Mouse (Mus musculus) heart, postnatal 0 days (tissue): ENCODE measurements at regions not wholly inside any gene's neighbourhood (a gene's known extent, or its start where the extent isn't known, plus 50 kb on each side); places are given as distances from the start of the nearest gene placed in this dataset.

Experiments
- ATAC-seq: fragments of 200-750 bp; cut with Nextera tagmentation; 2 replicates; pipeline ENCODE4 v1.8.0; 2017; ENCODE audit warnings: low read depth, moderate number of reproducible peaks, moderate library complexity; ENCODE audit not compliant: insufficient read depth
- DNase-seq: peaks from one replicate; pipeline ENCODE4 v3.0.0-alpha.2; 2016; ENCODE audit warnings: low spot score
- H3K27ac ChIP-seq: fragments of 300-500 bp; sonication (generic); 2 replicates; pipeline ENCODE4 v1.5.1; 2014; ENCODE audit warnings: low read depth, mild to moderate bottlenecking
- H3K27me3 ChIP-seq: fragments of 300-500 bp; sonication (generic); 2 replicates; pipeline ENCODE4 v1.6.1; 2014; ENCODE audit warnings: low read length, mixed read lengths; ENCODE audit not compliant: control insufficient read depth, insufficient read depth
- H3K36me3 ChIP-seq: fragments of 300-500 bp; sonication (generic); replicated peaks from 2 replicates; pipeline ENCODE4 v1.6.1; 2014; ENCODE audit warnings: low read length, mixed read lengths; ENCODE audit not compliant: control insufficient read depth, insufficient read depth
- H3K4me1 ChIP-seq: fragments of 300-500 bp; sonication (generic); 2 replicates; pipeline ENCODE4 v1.6.1; 2014; ENCODE audit warnings: antibody characterized with exemption; ENCODE audit not compliant: control insufficient read depth, insufficient read depth
- H3K4me2 ChIP-seq: fragments of 300-500 bp; sonication (generic); 2 replicates; pipeline ENCODE4 v1.6.1; 2014; ENCODE audit warnings: low read depth, mild to moderate bottlenecking, low read length, moderate library complexity
- H3K4me3 ChIP-seq: fragments of 300-500 bp; sonication (generic); 2 replicates; pipeline ENCODE4 v1.5.1; 2014; ENCODE audit warnings: low read depth, low read length
- H3K9ac ChIP-seq: fragments of 300-500 bp; sonication (generic); replicated peaks from 2 replicates; pipeline ENCODE4 v1.6.1; 2014; ENCODE audit warnings: low read depth, low read length, mixed read lengths
- H3K9me3 ChIP-seq: fragments of 300-500 bp; sonication (generic); replicated peaks from 2 replicates; pipeline ENCODE4 v1.6.1; 2016; ENCODE audit warnings: low read length; ENCODE audit not compliant: control insufficient read depth
- CTCF ChIP-seq: IDR thresholded peaks from 2 replicates; pipeline ENCODE4 v1.5.1; 2016; ENCODE audit warnings: antibody characterized with exemption, control low read depth, low read depth
- EP300 ChIP-seq: IDR thresholded peaks from 2 replicates; pipeline ENCODE4 v1.6.1; 2016; ENCODE audit warnings: antibody characterized with exemption, low read depth
- WGBS: fragments of 180-500 bp; shearing (Covaris S2); extraction: QIAGEN DNeasy Blood & Tissue Kit; methylation state at CpG from one replicate; pipeline ENCODE4 v1.1.7; 2014; 5-methylcytosine and 5-hydroxymethylcytosine counted together

DNA sequence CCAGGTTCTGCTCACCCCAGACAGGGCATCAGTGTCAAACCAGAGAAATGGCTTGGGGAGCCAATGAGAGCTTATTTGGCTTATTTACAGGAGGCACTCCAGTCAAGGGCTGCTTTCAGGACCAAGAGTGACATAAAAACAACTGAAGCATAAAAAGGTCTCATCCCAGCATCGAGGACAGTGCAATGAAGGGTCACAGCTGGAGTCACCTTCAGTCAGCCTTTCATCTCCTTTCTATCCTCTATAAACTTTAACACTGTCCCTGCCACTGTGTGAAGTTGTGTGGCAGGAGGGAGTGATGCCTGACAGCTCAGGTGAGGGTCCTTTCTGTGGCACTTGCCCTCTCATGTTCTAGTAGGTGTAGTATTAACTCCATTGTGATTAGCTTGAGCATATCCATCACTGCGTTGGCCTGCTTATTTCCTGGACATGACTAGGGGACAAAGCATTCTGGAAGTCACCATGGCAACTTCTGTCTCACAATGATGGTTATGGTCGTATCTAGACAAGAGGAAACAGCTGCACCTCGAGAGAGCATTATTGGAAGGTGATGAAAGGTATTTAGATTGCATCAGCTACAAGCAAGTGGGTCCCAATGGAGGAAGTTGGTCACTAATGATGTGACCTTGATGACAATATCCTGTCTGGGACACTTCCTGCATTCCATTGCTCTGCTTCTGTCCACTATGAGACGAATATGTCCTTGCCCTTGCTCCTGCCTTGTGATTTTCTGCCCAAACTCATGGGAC, 87.8 kb upstream of the Enpp6 start:
- Histone ChIP-seq H3K27ac (no peak overlapping the region), H3K4me3 (no peak overlapping the region), H3K27me3 (no peaks in the 10 kb centered on the region), H3K4me2 (no peak overlapping the region), H3K4me1 (0 out of 2 replicates have a peak, but pooled peaks cover 2% of the 10 kb centered on the region), H3K36me3 (no peaks in the 10 kb centered on the region), H3K9me3 (no peaks in the 10 kb centered on the region), H3K9ac (no peak overlapping the region)
- peak; percentile 51 for DNase-seq
- ATAC-seq: peak; percentile 85
- WGBS: 21% methylated on average over 5 of the region's 5 CpGs
- TF ChIP-seq CTCF: no peak
- peak; percentile 90 for TF ChIP-seq EP300

DNA sequence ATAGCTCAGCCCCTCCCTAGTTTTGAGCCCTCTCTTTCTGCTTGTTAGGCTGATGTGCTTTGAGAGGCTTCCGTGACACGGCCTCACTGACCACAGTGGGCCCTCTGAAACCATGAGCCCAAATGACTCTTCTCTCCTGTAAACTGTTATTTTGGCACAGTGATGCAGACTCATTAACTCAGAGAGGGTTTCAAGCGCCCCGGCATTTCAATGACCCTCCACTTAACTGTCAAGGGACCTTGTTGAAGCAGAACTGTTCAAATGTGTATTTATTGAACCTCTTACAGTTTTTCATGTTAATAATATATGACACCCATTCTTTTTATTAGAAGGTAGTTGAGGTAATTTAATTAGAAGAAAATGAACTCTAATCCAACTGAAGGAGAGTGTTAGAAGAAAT, 85.9 kb upstream of the Enpp6 start:
- ATAC-seq: no peak
- no peak for DNase-seq
- 85% methylated on average over 4 of the region's 4 CpGs for WGBS

DNA sequence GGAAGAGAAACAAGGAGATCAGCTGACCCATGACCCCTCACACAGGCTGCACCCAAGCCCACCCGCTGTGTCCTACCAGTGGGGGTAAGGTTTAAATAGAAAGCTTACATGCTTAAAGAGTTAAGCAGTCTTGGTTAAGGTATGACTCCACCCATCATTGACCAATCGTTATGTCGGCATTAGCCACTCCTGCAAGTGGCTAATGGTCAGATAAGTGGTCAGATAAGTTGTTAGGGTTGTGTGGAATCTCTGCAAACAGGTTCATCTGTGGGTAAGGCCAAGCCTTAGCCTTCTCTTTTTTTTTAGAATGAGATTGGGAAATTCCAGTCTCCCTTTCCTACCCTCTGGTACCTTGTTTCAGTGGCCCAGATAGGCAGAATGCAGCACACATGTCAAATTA, 82.0 kb upstream of the Enpp6 start:
- Histone ChIP-seq H3K4me1 (peaks cover 6% of the 10 kb centered on the region; the same call in 1 of the 2 replicates), H3K9ac (no peak overlapping the region), H3K27me3 (no peaks in the 10 kb centered on the region), H3K27ac (no peak overlapping the region), H3K9me3 (no peaks in the 10 kb centered on the region), H3K4me3 (no peak overlapping the region), H3K4me2 (no peak overlapping the region), H3K36me3 (no peaks in the 10 kb centered on the region)
- ATAC-seq (no peak), DNase-seq (no peak)
- TF ChIP-seq EP300 (no peak), CTCF (no peak)
- 63% methylated on average over 3 of the region's 3 CpGs for WGBS

More for the DNA sequence above, 85.9 kb upstream of the Enpp6 start:
- no peaks in the 10 kb centered on the region for H3K9me3 ChIP-seq
- TF ChIP-seq EP300 (no peak), CTCF (no peak)
- no peak overlapping the region for H3K27ac ChIP-seq
- no peaks in the 10 kb centered on the region for H3K4me1 ChIP-seq
- no peak overlapping the region for H3K9ac ChIP-seq
- no peak overlapping the region for H3K4me2 ChIP-seq
- no peak overlapping the region for H3K4me3 ChIP-seq
- no peaks in the 10 kb centered on the region for H3K27me3 ChIP-seq
- no peaks in the 10 kb centered on the region for H3K36me3 ChIP-seq

DNA sequence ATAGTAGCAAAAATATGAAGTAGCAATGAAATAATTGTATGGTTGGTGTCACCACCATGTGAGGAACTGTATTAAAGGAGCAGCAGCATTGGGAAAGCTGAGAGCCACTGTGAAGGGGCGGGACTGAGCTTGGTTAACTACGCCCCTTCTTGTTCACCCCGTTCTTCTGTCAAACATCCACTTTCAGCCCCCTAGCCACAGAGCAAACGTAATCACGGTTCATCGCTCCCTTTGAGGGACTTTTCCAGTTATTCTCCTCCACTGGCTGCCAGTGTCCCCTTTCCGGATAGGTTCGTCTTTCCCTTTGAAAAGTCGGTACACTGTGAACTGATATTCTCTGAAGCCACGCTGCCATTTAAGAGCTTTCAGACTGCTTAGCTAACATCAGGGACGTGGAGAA, 79.3 kb upstream of the Enpp6 start:
- TF ChIP-seq CTCF: no peak
- no peak for TF ChIP-seq EP300
- Histone ChIP-seq H3K27me3 (no peaks in the 10 kb centered on the region), H3K9ac (no peak overlapping the region), H3K36me3 (no peaks in the 10 kb centered on the region), H3K27ac (no peak overlapping the region), H3K4me1 (peaks cover 6% of the 10 kb centered on the region; the same call in 1 of the 2 replicates), H3K4me2 (no peak overlapping the region), H3K4me3 (no peak overlapping the region), H3K9me3 (no peaks in the 10 kb centered on the region)
- WGBS: 67% methylated on average over 11 of the region's 11 CpGs
- DNase-seq: no peak
- no peak for ATAC-seq

DNA sequence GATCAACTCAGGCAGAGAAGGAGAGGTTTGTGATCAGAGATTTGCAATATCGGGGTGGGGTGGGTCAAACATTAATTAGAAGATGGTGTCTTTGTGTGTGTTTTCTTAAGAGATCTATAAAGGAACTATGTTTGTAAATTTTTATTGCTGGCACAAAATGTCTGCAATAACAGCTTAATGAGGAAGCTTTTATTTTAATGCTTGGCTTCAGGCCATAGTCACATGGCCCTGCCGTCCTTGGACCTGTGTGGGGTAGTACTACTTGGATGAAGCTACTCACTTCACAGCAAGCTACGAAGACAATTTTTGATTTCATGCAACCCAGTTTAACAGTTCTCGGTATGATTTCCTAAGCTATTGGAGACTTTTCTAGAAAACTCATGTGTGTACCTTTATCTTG, 78.5 kb upstream of the Enpp6 start:
- Histone ChIP-seq H3K9me3 (no peaks in the 10 kb centered on the region), H3K4me1 (peaks cover 6% of the 10 kb centered on the region; the same call in 1 of the 2 replicates), H3K27ac (no peak overlapping the region), H3K4me2 (no peak overlapping the region), H3K4me3 (no peak overlapping the region), H3K27me3 (no peaks in the 10 kb centered on the region), H3K36me3 (no peaks in the 10 kb centered on the region), H3K9ac (no peak overlapping the region)
- TF ChIP-seq CTCF: no peak
- TF ChIP-seq EP300: no peak
- whole genome bisulfite sequencing: 74% methylated on average over 4 of the region's 4 CpGs
- no peak for ATAC-seq
- DNase-seq: no peak

DNA sequence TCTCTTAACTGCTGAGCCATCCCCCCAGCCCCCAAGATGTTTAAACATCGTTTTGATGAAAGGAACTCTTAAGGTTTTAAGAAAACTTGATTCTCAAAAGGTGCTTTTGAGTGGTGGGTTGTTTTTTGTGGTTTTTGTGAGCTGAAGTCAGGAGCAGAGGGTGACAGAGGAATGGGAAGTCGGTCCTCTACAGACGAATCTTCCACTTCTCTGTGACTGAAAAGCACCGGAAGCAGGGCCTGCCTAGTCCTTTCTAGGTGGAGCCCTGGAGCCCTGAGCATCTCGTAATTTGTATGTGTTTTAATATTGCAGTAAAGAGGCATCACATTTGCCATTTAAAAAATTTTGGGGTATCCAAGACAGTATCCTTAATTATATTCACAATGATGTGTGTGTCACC, 72.7 kb upstream of the Enpp6 start:
- H3K36me3 ChIP-seq: no peaks in the 10 kb centered on the region
- ATAC-seq: no peak
- TF ChIP-seq CTCF (no peak), EP300 (no peak)
- DNase-seq: no peak
- H3K27me3 ChIP-seq: no peaks in the 10 kb centered on the region
- H3K4me1 ChIP-seq: no peaks in the 10 kb centered on the region
- no peak overlapping the region for H3K4me2 ChIP-seq
- no peak overlapping the region for H3K27ac ChIP-seq
- no peak overlapping the region for H3K9ac ChIP-seq
- H3K9me3 ChIP-seq: no peaks in the 10 kb centered on the region
- no peak overlapping the region for H3K4me3 ChIP-seq
- 47% methylated on average over 5 of the region's 5 CpGs for WGBS
